Comparison of ENCODE assay signal across 8 mouse cellular contexts in genomic region chr5:124002876-124003275, GRCm38 (mm10). TPM values are rescaled to one million over a fixed set of nuclear protein-coding genes. Genes with fewer than 3 reads are reported as not detected.
A peak's percentile ranks its signal among the peaks of the same experiment; 100 is the strongest.
DNase-seq lines count a peak whose midpoint lies in the region; ATAC-seq and TF ChIP-seq lines count a peak whose summit lies in the region.

No protein-coding gene starts in this region.

- no peak for TF ChIP-seq EP300 in liver, postnatal 0 days (IDR thresholded peaks at IDR 0.05; ENCODE audit: low read depth)

- H3K4me2 ChIP-seq in intestine, embryonic 16.5 days (ENCODE audit: low read depth, low read length), result no peak overlapping the region
- H3K4me2 ChIP-seq in liver, postnatal 0 days (ENCODE audit: low read depth, low read length), result no peak overlapping the region

- peak overlapping the region; percentile 37; the same call in 1 of the 2 replicates for H3K27ac ChIP-seq in intestine, embryonic 16.5 days (ENCODE audit: low read length)
- H3K27ac ChIP-seq in liver, postnatal 0 days (ENCODE audit: low read depth), result peak overlapping the region; percentile 80
- no peak overlapping the region for H3K27ac ChIP-seq in thymus, adult 2 months (ENCODE audit: control insufficient read depth, insufficient read depth, low read length)

- no peak for TF ChIP-seq CTCF in liver, postnatal 0 days (IDR thresholded peaks at IDR 0.05; ENCODE audit: low read depth)
- TF ChIP-seq CTCF in thymus, adult 2 months (IDR thresholded peaks at IDR 0.05; ENCODE audit: borderline replicate concordance, control insufficient read depth, extremely low read depth, insufficient read depth, low read length, poor library complexity), result no peak

- WGBS in intestine, embryonic 16.5 days, result 71% methylated on average over 2 of the region's 2 CpGs
- 74% methylated on average over 2 of the region's 2 CpGs for WGBS in liver, postnatal 0 days (ENCODE audit: insufficient replicate concordance)
- WGBS in thymus, adult 2 months, result 86% methylated on average over 2 of the region's 2 CpGs

- no peak overlapping the region for H3K4me3 ChIP-seq in intestine, embryonic 16.5 days (ENCODE audit: low read length)
- no peak overlapping the region for H3K4me3 ChIP-seq in liver, postnatal 0 days (ENCODE audit: low read depth, low read length)
- H3K4me3 ChIP-seq in thymus, adult 2 months (ENCODE audit: control insufficient read depth, insufficient read depth, low read length), result no peak overlapping the region

- peaks cover 16% of the 10 kb centered on the region for H3K4me1 ChIP-seq in intestine, embryonic 16.5 days (ENCODE audit: control insufficient read depth, insufficient read depth, low read length)
- peaks cover 8% of the 10 kb centered on the region for H3K4me1 ChIP-seq in liver, postnatal 0 days (ENCODE audit: insufficient read depth)
- peaks cover 9% of the 10 kb centered on the region for H3K4me1 ChIP-seq in thymus, adult 2 months (replicated peaks; ENCODE audit: control insufficient read depth, insufficient read depth, low read length)

- 0 out of 2 replicates have a peak overlapping the region, but pooled peaks have one; percentile 14 for H3K9ac ChIP-seq in intestine, embryonic 16.5 days (ENCODE audit: low read depth, low read length)
- H3K9ac ChIP-seq in liver, postnatal 0 days (replicated peaks), result no peak overlapping the region

- H3K9me3 ChIP-seq in intestine, embryonic 16.5 days (ENCODE audit: control insufficient read depth, low read length), result no peaks in the 10 kb centered on the region
- no peaks in the 10 kb centered on the region for H3K9me3 ChIP-seq in liver, postnatal 0 days (ENCODE audit: low read length)

- no peak for ATAC-seq in intestine, embryonic 16.5 days
- no peak for ATAC-seq in liver, postnatal 0 days

- TF ChIP-seq POLR2A in thymus, adult 2 months (IDR thresholded peaks at IDR 0.05; ENCODE audit: control insufficient read depth, extremely low read depth, insufficient read depth, low read length, poor library complexity), result no peak

- peak; percentile 46 to 62 for DNase-seq in cerebellum, postnatal 14 days
- no peak for DNase-seq in cerebellum, adult 8-10 months
- DNase-seq in right cerebral cortex, adult 18-20 months, result peak; percentile 69
- DNase-seq in right cerebral cortex, adult 2 months (ENCODE audit: low spot score in 2 of 2), result no peak
- DNase-seq in liver, postnatal 0 days, result no peak
- no peak for DNase-seq in thymus, adult 2 months
- no peak for DNase-seq in embryo, embryonic 11 days

- no peaks in the 10 kb centered on the region for H3K27me3 ChIP-seq in intestine, embryonic 16.5 days (replicated peaks; ENCODE audit: control insufficient read depth, insufficient read depth, low read length)
- H3K27me3 ChIP-seq in liver, postnatal 0 days (ENCODE audit: insufficient read depth, low read length), result no peaks in the 10 kb centered on the region
- no peaks in the 10 kb centered on the region for H3K27me3 ChIP-seq in thymus, adult 2 months (ENCODE audit: control insufficient read depth, insufficient read depth, low read length)

- H3K36me3 ChIP-seq in intestine, embryonic 16.5 days (ENCODE audit: control insufficient read depth, insufficient read depth, low read length), result peaks cover 24% of the 10 kb centered on the region
- peaks cover 62% of the 10 kb centered on the region for H3K36me3 ChIP-seq in liver, postnatal 0 days (replicated peaks; ENCODE audit: insufficient read depth, low read length)
- peaks cover 15% of the 10 kb centered on the region for H3K36me3 ChIP-seq in thymus, adult 2 months (ENCODE audit: control insufficient read depth, insufficient read depth, low read length)

RNA-seq across cellular contexts. Expression of gene Vps37b, which starts 29.2 kb away (rescaled TPM):
- 25.7 and 27.1 TPM in 2 replicates for polyA plus RNA-seq in intestine, embryonic 16.5 days (2015; fragmentation: Nextera tagmentation; extraction: Ambion mirVana)
- 16.4 and 17.6 TPM in 2 replicates for polyA plus RNA-seq in liver, postnatal 0 days (2015; fragmentation: Nextera tagmentation; extraction: Ambion mirVana)
- polyA plus RNA-seq in thymus, adult 2 months (2012; rRNA removed), result 111 and 119 TPM in 2 replicates

RNA-seq across cellular contexts. Expression of gene Hip1r, which starts 29.4 kb away (rescaled TPM):
- polyA plus RNA-seq in intestine, embryonic 16.5 days (2015; fragmentation: Nextera tagmentation; extraction: Ambion mirVana), result 33.8 and 34.8 TPM in 2 replicates
- 10.1 and 13.5 TPM in 2 replicates for polyA plus RNA-seq in liver, postnatal 0 days (2015; fragmentation: Nextera tagmentation; extraction: Ambion mirVana)
- polyA plus RNA-seq in thymus, adult 2 months (2012; rRNA removed), result 12.5 and 13.8 TPM in 2 replicates

Comparison
In these comparisons a context has a peak if more than half of its experiments do, and no peak if none do; other contexts are left out.
1. DNase-seq: peak in cerebellum, postnatal 14 days (2 of 2) and right cerebral cortex, adult 18-20 months (single experiment); none in cerebellum, adult 8-10 months (single experiment), right cerebral cortex, adult 2 months (0 of 2), liver, postnatal 0 days (single experiment), thymus, adult 2 months (single experiment) and embryo, embryonic 11 days (single experiment).